Mouse (Mus musculus) lung, postnatal 36 days (tissue): ENCODE results near the gene Dcxr.
"Not testable (repeated sequence)": the region's sequence is repeated elsewhere in the genome, so short reads cannot be mapped to it uniquely, and the experiment has no call there.

Experiments used
- DNase-seq: peaks from one replicate; pipeline ENCODE4 v3.0.0; 2022; ENCODE audit warnings: mixed read lengths

Gene Dcxr

DNA sequence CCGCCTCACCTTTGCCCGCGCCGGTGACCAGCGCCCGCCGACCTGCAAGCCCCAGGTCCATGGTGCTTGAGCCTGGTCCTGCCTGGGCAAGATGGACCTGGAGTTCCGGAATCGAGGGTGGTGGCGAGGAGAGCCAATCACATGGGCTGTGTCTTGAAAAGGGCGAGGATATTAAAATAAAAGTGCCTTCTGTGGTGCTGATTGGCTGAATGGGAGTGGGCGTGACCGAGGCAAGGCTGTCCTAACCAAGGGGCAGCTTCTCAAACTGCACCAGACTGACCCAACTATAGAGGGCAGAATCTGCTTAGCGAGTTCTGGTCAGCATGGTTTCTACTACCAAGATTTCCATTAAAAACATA, at the start of gene Dcxr:
Gene Dcxr (minus strand): TSS at position 113 of the 359 bp plus-strand sequence.
- peak; percentile 98 for DNase-seq

DNA sequence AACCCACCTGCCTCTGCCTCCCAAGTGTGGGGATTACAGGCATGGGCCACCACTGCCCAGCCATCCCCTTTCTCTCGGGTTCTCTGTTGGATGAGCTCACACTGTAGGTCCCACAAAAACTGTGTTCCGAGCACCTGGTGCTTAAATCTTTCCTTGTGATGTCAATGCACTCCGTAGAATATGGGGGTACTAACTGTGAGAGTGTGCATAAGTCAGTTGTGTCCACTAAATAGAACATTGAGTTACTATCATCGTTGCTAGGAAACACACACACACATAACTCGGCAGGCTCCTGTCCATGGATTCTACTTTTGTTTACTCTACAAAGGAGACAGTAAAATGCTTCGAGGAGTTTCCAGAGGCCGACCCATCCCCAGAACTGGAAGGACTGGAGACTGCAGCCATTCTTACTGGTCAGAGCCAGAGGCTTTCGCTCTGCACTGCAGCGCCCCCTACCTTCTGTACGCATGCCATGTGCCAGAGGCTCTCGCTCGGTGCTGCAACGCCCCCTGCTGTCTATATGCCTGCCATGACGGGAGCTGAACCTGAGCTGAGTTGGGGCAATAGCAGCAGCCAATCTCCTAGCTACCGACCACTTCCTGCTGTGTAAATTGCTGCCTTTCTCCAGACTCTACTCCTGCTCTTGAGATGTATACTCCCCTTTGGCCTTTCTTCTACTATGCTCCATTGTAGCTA, 48.8 kb upstream of the Dcxr start:
- peak; percentile 96 for DNase-seq

DNA sequence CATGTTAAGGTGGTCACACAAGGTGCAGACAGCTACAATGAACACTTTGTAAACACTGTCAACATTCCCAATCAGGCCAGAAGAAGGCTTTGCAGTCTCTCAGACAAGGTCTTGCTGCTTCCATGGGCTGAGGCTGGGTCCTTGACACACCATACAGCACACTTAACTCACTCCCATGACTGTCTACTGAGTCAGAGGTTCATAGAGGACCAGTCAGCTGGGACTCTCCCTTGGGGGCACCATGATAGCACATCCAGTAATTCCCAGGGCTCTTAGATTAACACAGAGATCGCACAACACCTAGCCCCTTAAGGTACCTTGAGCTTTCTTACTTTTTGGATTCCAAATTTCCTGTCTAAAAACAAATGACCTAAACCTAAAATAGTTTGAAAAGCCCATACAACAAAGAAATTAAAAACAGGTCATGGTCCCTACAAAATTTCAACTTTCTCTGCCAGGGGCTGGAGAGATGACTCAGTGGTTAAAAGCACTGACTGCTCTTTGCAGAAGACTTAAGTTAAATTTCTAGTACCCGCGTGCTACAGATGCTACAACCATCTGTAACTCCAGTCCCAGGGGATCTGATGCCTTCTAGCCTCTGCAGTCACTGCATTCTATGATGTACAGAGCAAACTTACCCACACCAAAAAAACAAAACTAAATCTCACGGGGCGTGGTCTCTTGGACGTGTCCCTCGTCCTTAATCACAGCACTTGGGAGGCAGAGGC, 46.5 kb upstream of the Dcxr start:
- no peak for DNase-seq

DNA sequence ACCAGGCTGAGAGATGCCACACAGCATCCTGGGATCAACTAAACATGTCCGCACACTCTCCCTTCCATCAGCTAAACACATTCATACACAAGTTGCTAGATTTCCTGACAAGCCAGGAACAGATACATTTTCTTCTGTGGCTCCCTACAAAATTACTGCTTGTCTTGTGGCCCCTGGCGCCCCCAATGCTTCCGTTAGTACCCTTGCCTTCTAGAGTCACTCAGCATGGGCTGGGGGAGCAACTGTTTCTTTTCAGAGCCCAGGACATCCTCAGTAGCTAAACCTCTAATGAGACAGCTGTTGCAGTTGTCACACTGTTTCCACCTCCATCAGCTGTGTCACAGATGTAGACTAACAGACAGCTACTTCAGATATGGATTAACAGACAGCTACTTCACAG, 45.7 kb upstream of the Dcxr start:
- DNase-seq, result no peak

DNA sequence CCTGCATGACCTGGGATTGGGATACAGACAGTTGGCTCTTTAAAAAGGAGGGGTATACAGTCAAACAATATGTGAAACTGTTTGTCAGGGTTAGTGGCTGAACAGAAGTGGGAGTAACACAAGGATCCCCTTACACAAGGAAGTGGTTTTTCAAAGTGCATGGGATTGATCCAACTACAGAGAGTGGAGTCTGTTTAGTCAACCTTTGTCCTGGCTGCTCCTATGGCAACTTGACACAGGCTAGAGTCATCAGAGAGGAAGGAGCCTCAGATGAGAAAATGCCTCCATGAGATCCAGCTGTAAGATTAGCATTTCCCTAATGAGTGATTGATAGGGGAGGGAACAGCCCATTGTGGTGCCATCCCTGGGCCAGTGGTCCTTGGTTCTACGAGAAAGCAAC, 41.1 kb upstream of the Dcxr start:
- DNase-seq, result peak; percentile 58

DNA sequence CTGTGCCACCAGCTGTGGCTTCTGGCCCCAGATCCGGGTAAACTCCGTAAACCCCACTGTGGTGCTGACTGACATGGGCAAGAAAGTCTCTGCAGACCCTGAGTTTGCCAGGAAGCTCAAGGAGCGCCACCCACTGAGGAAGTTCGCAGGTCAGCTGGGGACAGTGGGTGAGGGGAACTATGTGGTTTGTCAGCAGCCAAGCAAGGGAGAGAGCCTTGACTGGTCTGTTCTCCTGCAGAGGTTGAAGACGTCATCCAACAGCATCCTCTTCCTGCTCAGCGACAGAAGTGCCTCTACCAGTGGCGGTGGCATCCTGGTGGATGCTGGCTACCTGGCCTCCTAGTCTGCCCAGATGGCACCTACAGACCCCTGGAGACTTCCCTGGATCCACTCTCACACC, 39.9 kb upstream of the Dcxr start:
- DNase-seq, result not testable (repeated sequence)

DNA sequence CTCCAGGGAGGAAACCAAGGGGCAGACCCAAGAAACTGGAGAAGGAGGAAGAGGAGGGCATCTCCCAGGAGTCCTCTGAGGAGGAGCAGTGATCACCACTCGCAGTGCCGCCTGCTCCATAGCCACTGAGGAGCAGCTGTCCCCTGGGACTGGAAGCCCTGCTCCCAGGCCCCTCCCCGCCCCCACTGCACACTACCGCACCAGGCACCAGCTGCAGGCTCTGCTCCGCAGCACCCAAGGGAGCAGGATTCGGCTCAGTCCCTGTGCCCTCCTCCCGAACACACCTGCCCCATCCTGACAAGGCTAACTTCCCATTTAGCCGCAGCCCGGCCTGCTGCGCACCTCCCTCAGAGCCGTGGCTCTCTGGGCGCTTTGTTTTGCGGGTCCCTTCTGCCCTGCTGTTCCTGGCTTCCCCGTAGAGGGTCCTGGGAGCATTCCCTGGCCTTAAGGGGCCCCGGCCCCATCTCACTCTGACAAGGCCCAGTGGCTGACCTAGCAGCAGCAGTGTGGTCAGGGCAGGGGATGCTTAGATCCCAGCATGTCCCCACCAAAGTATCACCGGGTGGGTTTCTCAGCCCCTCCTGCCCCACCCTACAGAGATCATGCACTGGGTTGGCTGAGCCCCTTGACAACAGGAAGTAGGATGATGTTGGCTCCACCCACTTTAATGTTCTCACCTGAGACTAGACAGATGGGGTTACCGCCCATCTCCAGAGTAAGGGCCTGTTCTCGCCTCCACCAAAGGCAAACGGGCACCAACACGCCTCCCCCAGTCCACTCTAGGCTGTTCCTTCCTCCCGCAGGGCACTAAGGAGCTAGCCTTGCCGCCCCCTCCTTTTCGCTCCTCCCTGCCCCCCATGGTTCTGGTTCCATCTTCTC, 36.3 kb upstream of the Dcxr start:
- DNase-seq, result not testable (repeated sequence)

DNA sequence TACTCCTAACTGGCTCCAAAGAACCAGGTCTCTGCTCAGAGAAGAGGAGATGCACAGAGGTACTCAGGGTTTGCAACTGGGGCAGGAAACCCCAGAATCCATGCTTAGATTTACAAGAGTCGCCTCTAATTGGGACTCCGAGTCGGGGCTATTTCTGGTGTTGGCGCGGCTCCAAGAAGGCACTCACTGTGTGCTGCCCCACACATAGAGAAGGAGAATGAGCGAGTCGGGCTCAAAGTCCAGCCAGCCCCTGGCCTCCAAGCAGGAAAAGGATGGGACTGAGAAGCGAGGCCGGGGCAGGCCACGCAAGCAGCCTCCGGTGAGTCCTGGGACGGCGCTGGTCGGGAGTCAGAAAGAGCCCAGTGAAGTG, 35.6 kb upstream of the Dcxr start, which contains the start of gene Hmga1b:
Gene Hmga1b (plus strand): TSS at position 123 of the 370 bp plus-strand sequence.
- not testable (repeated sequence) for DNase-seq

DNA sequence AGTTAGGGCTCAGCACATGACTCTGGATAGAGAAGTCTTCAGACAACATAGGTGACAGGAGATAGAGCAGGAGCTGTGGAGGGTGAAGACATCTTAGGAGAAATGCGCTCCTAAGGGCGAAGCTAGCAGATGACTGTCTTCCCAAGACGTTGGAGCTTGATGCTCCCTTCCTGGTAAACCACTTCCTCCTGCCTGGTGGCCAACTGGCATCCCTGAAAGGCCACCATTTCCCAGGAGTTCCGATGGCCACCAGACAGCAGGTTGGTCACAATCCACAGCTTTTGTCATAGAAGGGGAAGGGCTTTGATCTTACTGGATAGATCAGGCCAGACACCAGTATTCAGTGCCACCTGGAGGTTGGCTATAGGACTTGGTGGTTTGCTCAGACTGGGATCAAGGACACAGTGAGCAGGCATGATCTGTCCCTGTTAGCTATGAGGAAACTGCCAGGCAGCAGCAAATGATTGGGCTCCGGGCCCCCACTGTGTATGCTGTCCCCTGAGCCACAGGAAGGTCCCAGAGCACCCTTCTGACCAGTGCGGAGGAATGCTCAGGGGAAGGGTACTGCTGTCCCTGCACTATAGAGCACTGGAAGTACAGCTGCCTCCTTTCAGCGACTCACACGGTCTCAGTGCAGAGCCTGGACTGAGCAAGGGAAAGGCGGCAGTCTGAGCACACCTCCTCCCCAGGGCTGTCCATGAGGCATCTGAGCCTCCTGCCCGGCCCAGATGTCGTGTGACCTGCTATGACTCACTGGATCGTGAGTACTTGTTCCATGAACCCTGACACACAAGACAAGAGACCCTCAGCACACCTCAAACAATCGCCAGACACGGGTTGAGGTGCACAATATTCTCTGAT, 35.0 kb upstream of the Dcxr start:
- DNase-seq, result no peak

DNA sequence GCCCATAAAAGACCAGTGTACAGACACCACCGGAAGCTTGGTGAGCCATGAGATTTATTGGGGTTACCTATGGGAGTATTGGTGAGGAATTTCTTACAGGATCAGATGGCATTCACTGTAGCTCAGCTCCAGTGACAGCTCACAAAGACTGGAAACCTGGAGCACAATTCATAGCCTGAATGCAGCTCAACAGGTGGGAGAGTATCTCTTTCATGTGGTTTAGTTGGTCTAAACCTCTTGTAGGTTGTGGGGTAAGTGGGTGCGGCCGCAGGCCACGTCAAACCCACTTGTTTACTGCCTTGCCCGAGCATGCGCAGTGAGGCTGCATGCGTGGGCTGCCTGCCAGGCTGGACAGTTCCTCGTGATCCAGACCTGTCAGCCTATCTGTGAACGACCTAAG, 33.2 kb upstream of the Dcxr start:
- no peak for DNase-seq

DNA sequence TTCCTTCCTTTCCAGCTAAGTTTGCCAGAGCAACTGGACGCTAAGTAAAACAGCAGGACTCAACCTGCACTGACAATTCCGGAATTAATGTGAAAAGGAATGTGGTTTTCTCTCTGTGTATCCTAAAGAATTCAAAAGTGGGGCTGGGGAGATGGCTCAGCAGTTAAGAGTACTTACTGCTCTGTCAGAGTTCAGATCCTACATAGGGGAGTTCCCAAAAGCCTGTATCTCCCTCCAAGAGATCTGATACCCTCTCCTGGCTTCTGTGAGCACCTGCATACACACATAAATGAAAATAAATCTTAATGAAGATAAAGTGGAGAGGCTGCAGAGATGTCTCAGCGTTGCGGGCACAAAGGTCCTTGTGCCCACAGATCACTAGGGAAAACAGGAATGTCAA, 24.5 kb upstream of the Dcxr start:
- no peak for DNase-seq

DNA sequence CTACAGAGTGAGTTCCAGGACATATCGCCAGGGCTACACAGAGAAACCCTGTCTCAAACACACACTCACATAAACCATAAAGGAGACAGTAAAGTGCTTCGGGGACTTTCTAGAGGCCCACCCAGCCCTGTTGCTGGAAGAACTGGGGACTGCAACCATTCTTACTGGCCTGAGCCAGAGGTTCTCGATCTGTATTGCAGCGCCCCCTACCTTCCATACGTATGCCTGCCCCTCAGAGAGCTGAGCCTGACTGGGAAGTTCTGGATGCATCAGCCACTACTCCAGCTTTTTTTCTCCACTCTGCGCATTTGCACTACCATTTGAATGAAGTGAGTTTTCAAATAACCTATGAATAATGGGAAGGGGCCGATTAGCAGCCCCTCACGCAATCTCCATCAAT, 22.3 kb upstream of the Dcxr start:
- peak; percentile 79 for DNase-seq

DNA sequence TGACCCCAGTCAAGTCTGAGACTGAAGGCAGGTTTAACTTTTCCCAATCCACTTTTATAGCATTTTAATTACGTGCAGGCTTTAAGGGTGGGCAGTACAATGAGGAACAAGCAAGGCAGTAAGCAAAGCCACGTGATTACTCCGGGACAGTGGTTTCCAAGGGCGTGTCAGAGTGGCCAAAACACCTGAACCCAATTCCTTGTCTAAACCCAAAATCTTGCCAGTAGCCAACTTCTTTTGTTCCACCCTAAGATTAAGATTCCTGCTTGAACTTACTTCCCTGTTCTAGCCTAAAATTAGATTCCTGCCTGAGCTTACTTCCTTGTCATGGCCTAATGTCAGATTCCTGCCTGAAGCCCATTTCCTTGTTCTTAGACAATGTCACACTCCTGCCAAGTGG, 20.9 kb upstream of the Dcxr start:
- DNase-seq, result peak; percentile 60

DNA sequence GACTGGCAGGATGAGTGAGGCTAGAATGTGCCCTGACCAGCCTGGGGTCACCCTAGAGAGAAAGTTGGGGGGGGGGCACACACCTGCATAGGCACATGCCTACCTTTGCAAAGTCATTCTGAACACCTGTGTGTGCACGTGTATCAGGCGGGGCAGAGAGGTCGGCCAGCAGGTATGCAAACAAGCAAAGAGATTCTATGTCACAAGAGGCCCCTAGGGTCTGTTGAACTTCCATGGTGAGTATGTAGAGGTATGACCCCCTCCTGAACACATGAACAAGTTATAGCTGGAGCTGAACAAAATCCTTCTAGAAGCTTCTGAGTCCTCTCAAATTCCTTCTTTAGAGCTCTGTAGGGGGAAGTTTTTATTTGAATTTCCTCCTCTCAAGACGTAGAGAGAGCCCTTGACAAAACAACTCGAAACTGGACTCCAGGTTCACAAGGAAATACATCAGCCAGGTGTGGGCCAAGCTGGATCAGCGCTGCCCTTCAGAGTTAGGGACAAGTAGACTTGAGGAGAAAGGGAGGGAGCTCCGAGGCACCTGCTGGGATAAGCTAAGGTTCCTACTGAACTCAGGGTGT, 17.1 kb upstream of the Dcxr start:
- peak; percentile 91 for DNase-seq

DNA sequence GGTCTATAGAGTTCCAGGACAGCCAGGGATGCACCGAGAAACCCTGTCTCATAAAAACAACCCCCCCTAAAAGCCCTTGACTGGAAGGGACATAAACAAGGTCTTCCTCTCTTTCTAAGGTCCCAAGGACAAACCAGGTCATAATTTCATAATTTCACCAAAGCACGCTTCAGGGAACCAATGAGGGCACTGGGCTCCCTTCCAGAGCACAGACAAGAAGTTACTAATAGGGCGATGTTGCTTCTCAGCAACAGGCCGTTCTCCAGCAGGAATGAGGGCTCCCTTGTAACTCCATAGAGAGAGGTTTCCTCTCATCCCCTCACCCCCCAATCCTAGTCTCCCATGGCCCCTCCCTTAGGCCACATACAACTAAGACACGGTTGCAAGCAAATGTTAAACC, 13.9 kb upstream of the Dcxr start:
- no peak for DNase-seq

DNA sequence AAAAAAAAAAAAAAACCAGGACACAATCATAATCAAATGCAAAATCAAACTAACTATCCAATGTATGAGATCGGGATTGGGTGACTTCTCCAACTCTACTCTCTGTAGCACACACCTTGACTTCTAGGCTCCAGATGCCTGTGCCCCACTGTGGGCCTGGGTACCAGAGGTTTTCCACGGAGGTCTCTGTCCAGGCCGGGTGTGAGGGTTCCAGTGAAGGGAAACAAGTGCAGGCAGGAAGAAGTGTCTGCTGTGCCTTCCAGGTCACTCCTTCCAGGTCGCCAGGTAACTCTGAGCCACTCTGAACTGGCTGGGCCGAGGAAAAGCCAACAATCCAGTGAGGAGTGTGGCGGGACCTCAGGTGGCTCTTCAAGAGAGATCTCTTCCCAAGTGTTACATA, 9.3 kb upstream of the Dcxr start:
- DNase-seq, result no peak

DNA sequence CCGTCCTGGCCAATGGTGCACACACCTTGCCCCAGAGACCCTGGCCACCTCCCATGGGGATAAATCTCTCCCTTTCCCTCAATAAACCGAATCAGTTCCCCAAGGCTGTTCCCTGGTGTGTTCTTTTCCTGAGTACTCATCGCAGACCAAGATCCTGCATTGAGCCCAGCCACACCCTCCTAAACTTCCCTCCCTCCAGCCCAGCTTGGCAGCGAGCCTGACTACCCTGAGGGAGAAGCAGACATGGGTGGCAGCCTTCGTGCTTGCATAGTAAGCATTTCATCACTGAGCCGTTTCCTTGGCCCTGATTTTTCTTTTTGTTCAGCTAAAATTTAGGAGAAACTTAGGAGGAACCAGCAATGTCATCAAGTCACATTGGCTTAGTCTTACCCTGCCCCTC, 6.4 kb upstream of the Dcxr start:
- peak; percentile 86 for DNase-seq

DNA sequence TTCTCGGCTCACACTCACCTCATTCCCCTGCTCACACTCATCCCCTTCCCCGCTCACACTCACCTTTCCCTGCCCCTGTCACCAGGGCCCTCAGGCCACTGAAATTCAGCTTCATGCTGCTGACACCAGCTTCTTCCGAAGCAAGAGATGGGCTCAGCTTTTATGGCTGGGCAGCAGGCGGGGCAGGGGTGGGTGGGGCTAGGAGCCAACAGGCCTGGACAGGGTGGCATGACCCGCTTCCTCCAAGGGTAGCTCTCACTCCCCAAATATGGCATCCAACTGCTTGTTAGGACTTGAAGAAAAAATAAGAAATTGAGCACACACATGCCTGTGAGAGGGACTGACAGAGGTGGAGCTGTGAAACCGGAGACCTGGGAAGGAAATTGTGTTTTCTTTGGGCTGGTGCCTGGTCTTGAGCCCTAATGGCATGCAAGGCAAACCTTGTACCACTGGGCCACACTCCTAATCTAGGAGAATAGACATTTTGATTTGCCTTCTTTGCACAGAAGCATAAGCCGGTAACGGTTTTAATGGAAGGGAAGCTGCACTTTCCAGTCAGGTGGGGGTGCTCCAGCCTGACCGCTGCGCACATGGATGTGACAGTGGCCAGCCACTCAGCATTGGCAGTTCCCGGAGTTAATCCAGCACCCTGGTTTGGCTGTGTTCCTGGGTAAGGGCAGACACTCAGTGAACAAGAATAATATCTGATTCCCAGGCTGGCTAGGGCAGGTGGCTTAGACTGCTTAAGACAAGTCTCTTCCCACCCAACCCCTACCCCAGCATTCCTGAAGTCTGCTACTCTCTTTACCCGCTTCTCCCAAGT, 5.0 kb upstream of the Dcxr start, which contains the start of gene Cbr2:
Gene Cbr2 (minus strand): TSS at position 257 of the 823 bp plus-strand sequence.
- peak; percentile 79 for DNase-seq

DNA sequence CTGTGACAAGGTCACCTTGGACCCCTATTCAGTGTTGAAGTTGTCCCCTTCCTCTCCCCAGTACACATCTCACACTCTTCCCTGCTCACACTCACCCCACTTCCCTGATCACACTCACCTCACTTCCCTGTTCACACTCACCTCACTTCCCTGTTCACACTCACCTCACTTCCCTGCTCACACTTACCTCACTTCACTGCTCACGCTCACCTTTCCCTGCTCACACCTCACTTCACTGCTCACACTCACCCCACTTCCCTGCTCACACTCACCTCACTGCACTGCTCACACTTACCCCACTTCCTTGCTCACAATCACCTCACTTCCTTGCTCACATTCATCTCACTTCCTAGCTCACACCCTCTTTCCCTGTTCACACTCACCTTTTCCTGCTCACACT, 4.3 kb upstream of the Dcxr start:
- no peak for DNase-seq

DNA sequence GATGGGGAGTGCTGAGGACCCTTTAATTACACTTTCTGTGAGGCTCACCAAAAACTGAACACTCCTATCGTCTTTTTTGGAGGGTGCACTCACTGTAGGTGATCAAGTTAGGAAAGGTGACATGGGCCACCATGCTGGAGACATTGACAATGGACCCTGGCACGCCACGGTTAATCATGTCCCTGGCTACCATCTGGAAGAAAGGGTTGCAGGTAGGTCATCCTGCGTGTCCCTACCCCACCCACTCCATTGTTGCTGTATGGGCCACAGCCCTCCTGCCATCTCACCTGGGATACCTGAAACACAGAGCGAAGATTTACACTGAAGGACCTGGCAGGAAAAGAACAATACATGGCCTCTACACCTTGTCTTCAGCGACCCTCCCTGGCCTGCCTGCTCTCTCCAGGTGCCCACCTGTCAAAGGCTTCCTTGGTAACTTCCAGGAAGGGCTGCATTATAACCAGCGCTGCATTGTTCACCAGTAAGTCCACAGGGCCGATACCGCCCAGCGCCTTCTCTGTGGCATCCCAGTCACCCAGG, 3.3 kb upstream of the Dcxr start:
- no peak for DNase-seq
